Mouse (Mus musculus): ENCODE results near the gene Sgk1. TPM values are rescaled to one million over a fixed set of nuclear protein-coding genes. Genes with fewer than 3 reads are reported as not detected.

The Sgk1 gene
- polyA plus RNA-seq, 1 experiment from 2014 or later, result 32.6 TPM

- DNase-seq, result no peak
- TF ChIP-seq CTCF (IDR thresholded peaks at IDR 0.05; ENCODE audit: low read depth), result no peak
- no peak for ATAC-seq (ENCODE audit: insufficient read depth)
- Histone ChIP-seq H3K4me2 (no peak overlapping the region), H3K9ac (no peak overlapping the region), H3K36me3 (ENCODE audit: insufficient read depth) (no peaks in the 10 kb centered on the region), H3K4me3 (ENCODE audit: low read depth, low read length) (no peak overlapping the region), H3K27me3 (ENCODE audit: insufficient read depth, low read length) (no peaks in the 10 kb centered on the region), H3K27ac (ENCODE audit: low read depth) (no peak overlapping the region), H3K4me1 (ENCODE audit: insufficient read depth) (no peaks in the 10 kb centered on the region), H3K9me3 (ENCODE audit: low read depth, low read length) (no peaks in the 10 kb centered on the region)
- WGBS, result 63% methylated on average over 3 of the region's 3 CpGs
Observed at GRCm38 (mm10) chr10:21974801-21975200, 92.8 kb downstream of the Sgk1 start.

- Histone ChIP-seq H3K4me2 (no peak overlapping the region), H3K4me1 (ENCODE audit: insufficient read depth) (no peaks in the 10 kb centered on the region), H3K4me3 (ENCODE audit: low read depth, low read length) (no peak overlapping the region), H3K27ac (ENCODE audit: low read depth) (no peak overlapping the region), H3K9me3 (ENCODE audit: low read depth, low read length) (no peaks in the 10 kb centered on the region), H3K27me3 (ENCODE audit: insufficient read depth, low read length) (no peaks in the 10 kb centered on the region), H3K9ac (no peak overlapping the region), H3K36me3 (ENCODE audit: insufficient read depth) (no peaks in the 10 kb centered on the region)
- no peak for TF ChIP-seq CTCF (IDR thresholded peaks at IDR 0.05; ENCODE audit: low read depth)
- DNase-seq, result no peak
- ATAC-seq (ENCODE audit: insufficient read depth), result no peak
- 33% methylated on average over 6 of the region's 6 CpGs for WGBS
Observed at GRCm38 (mm10) chr10:21975384-21975783, 93.4 kb downstream of the Sgk1 start.

- no peaks in the 10 kb centered on the region for H3K4me1 ChIP-seq (ENCODE audit: insufficient read depth)
- WGBS, result 82% methylated on average over 5 of the region's 5 CpGs
- no peaks in the 10 kb centered on the region for H3K27me3 ChIP-seq (ENCODE audit: insufficient read depth, low read length)
- H3K4me2 ChIP-seq, result no peak overlapping the region
- ATAC-seq (ENCODE audit: insufficient read depth) (no peak), DNase-seq (no peak)
- H3K36me3 ChIP-seq (ENCODE audit: insufficient read depth), result no peaks in the 10 kb centered on the region
- H3K9me3 ChIP-seq (ENCODE audit: low read depth, low read length), result no peaks in the 10 kb centered on the region
- TF ChIP-seq CTCF (IDR thresholded peaks at IDR 0.05; ENCODE audit: low read depth), result no peak
- no peak overlapping the region for H3K9ac ChIP-seq
- H3K4me3 ChIP-seq (ENCODE audit: low read depth, low read length), result no peak overlapping the region
- H3K27ac ChIP-seq (ENCODE audit: low read depth), result no peak overlapping the region
Observed at GRCm38 (mm10) chr10:21976253-21976652, 94.3 kb downstream of the Sgk1 start.

- Histone ChIP-seq H3K9ac (no peak overlapping the region), H3K36me3 (ENCODE audit: insufficient read depth) (no peaks in the 10 kb centered on the region), H3K4me3 (ENCODE audit: low read depth, low read length) (no peak overlapping the region), H3K27me3 (ENCODE audit: insufficient read depth, low read length) (no peaks in the 10 kb centered on the region), H3K4me1 (ENCODE audit: insufficient read depth) (no peaks in the 10 kb centered on the region), H3K27ac (ENCODE audit: low read depth) (no peak overlapping the region), H3K4me2 (no peak overlapping the region), H3K9me3 (ENCODE audit: low read depth, low read length) (no peaks in the 10 kb centered on the region)
- 75% methylated on average over 9 of the region's 9 CpGs for WGBS
- no peak for TF ChIP-seq CTCF (IDR thresholded peaks at IDR 0.05; ENCODE audit: low read depth)
- ATAC-seq (ENCODE audit: insufficient read depth) (no peak), DNase-seq (no peak)
Observed at GRCm38 (mm10) chr10:21978421-21978820, 96.4 kb downstream of the Sgk1 start.

GRCm38 (mm10) chr10:21979286-21979965 is 97.4 kb downstream of the Sgk1 start:
- H3K4me2 ChIP-seq, result no peak overlapping the region
- no peak overlapping the region for H3K9ac ChIP-seq
- H3K27ac ChIP-seq (ENCODE audit: low read depth), result no peak overlapping the region
- no peaks in the 10 kb centered on the region for H3K27me3 ChIP-seq (ENCODE audit: insufficient read depth, low read length)
- no peak for TF ChIP-seq CTCF (IDR thresholded peaks at IDR 0.05; ENCODE audit: low read depth)
- no peaks in the 10 kb centered on the region for H3K36me3 ChIP-seq (ENCODE audit: insufficient read depth)
- H3K4me3 ChIP-seq (ENCODE audit: low read depth, low read length), result no peak overlapping the region
- WGBS, result 82% methylated on average over 5 of the region's 5 CpGs
- ATAC-seq (ENCODE audit: insufficient read depth) (no peak), DNase-seq (no peak)
- H3K4me1 ChIP-seq (ENCODE audit: insufficient read depth), result no peaks in the 10 kb centered on the region
- no peaks in the 10 kb centered on the region for H3K9me3 ChIP-seq (ENCODE audit: low read depth, low read length)

GRCm38 (mm10) chr10:21980780-21981435 is 98.9 kb downstream of the Sgk1 start:
- Histone ChIP-seq H3K36me3 (ENCODE audit: insufficient read depth) (no peaks in the 10 kb centered on the region), H3K9me3 (ENCODE audit: low read depth, low read length) (no peaks in the 10 kb centered on the region), H3K9ac (no peak overlapping the region), H3K4me2 (no peak overlapping the region), H3K4me3 (ENCODE audit: low read depth, low read length) (no peak overlapping the region), H3K27ac (ENCODE audit: low read depth) (no peak overlapping the region), H3K4me1 (ENCODE audit: insufficient read depth) (no peaks in the 10 kb centered on the region), H3K27me3 (ENCODE audit: insufficient read depth, low read length) (no peaks in the 10 kb centered on the region)
- 69% methylated on average over 6 of the region's 6 CpGs for WGBS
- no peak for TF ChIP-seq CTCF (IDR thresholded peaks at IDR 0.05; ENCODE audit: low read depth)
- DNase-seq (no peak), ATAC-seq (ENCODE audit: insufficient read depth) (no peak)

GRCm38 (mm10) chr10:21982303-21982702 is 100.3 kb downstream of the Sgk1 start:
- WGBS, result 76% methylated on average over 2 of the region's 2 CpGs
- ATAC-seq (ENCODE audit: insufficient read depth), result no peak

More at GRCm38 (mm10) chr10:21982303-21982702, 100.3 kb downstream of the Sgk1 start:
- H3K4me1 ChIP-seq (ENCODE audit: insufficient read depth), result no peaks in the 10 kb centered on the region
- H3K27me3 ChIP-seq (ENCODE audit: insufficient read depth, low read length), result no peaks in the 10 kb centered on the region
- no peak overlapping the region for H3K4me3 ChIP-seq (ENCODE audit: low read depth, low read length)
- no peaks in the 10 kb centered on the region for H3K9me3 ChIP-seq (ENCODE audit: low read depth, low read length)
- H3K27ac ChIP-seq (ENCODE audit: low read depth), result no peak overlapping the region
- H3K36me3 ChIP-seq (ENCODE audit: insufficient read depth), result no peaks in the 10 kb centered on the region
- H3K4me2 ChIP-seq, result no peak overlapping the region
- no peak overlapping the region for H3K9ac ChIP-seq
- TF ChIP-seq CTCF (IDR thresholded peaks at IDR 0.05; ENCODE audit: low read depth), result no peak
- DNase-seq, result no peak
